Mouse (Mus musculus) forebrain, embryonic 16.5 days (tissue): Measurements from ENCODE around the gene Nol9. TPM values are rescaled to one million over a fixed set of nuclear protein-coding genes. Genes with fewer than 3 reads are reported as not detected.

Experiments
- ATAC-seq: fragments of 200-750 bp; cut with Nextera tagmentation; 2 replicates; pipeline ENCODE4 v1.8.0; 2017; ENCODE audit warnings: mild to moderate bottlenecking, moderate library complexity
- H3K27ac ChIP-seq: fragments of 300-500 bp; sonication (generic); 2 replicates; pipeline ENCODE4 v1.5.1; 2014; ENCODE audit warnings: low read length, control low read depth
- H3K27me3 ChIP-seq: fragments of 300-500 bp; sonication (generic); replicated peaks from 2 replicates; pipeline ENCODE4 v1.6.1; 2014; ENCODE audit warnings: low read length; ENCODE audit not compliant: control insufficient read depth, insufficient read depth
- H3K36me3 ChIP-seq: fragments of 300-500 bp; sonication (generic); 2 replicates; pipeline ENCODE4 v1.6.1; 2014; ENCODE audit not compliant: control insufficient read depth, insufficient read depth
- H3K4me1 ChIP-seq: fragments of 300-500 bp; sonication (generic); replicated peaks from 2 replicates; pipeline ENCODE4 v1.6.1; 2014; ENCODE audit warnings: low read length; ENCODE audit not compliant: control insufficient read depth, insufficient read depth
- H3K4me2 ChIP-seq: fragments of 300-500 bp; sonication (generic); 2 replicates; pipeline ENCODE4 v1.6.1; 2014; ENCODE audit warnings: mild to moderate bottlenecking, low read length, control low read depth
- H3K4me3 ChIP-seq: fragments of 300-500 bp; sonication (generic); replicated peaks from 2 replicates; pipeline ENCODE4 v1.5.1; 2014; ENCODE audit warnings: mild to moderate bottlenecking, low read length, control low read depth
- H3K9ac ChIP-seq: fragments of 300-500 bp; sonication (generic); replicated peaks from 2 replicates; pipeline ENCODE4 v1.6.1; 2014; ENCODE audit warnings: low read depth, low read length, control low read depth
- H3K9me3 ChIP-seq: fragments of 300-500 bp; sonication (generic); 2 replicates; pipeline ENCODE4 v1.6.1; 2016; ENCODE audit warnings: low read length; ENCODE audit not compliant: control insufficient read depth
- WGBS: fragments of 180-500 bp; shearing (Covaris S2); extraction: QIAGEN DNeasy Blood & Tissue Kit; methylation state at CpG from one replicate; pipeline ENCODE4 v1.1.7; 2014; 5-methylcytosine and 5-hydroxymethylcytosine counted together
- polyA plus RNA-seq: library from polyadenylated mRNA; unstranded; fragments of >200 nt; fragmentation: Nextera tagmentation; extraction: Ambion mirVana; gene quantifications from 2 replicates; pipeline ENCODE4 v1.2.1, GENCODE M21; 2015

Nol9 gene
- polyA plus RNA-seq, 1 experiment from 2014 or later, result 25.1 TPM

GRCm38 (mm10) chr4:152069245-152069644 is 30.1 kb downstream of the Nol9 start:
- Histone ChIP-seq H3K9ac (no peak overlapping the region), H3K4me2 (no peak overlapping the region), H3K27me3 (no peaks in the 10 kb centered on the region), H3K4me3 (no peak overlapping the region), H3K36me3 (no peaks in the 10 kb centered on the region), H3K27ac (no peak overlapping the region), H3K9me3 (no peaks in the 10 kb centered on the region), H3K4me1 (no peaks in the 10 kb centered on the region; the same call in 1 of the 2 replicates)
- WGBS, result 82% methylated on average over 3 of the region's 3 CpGs
- ATAC-seq, result no peak

- Histone ChIP-seq H3K27me3 (no peaks in the 10 kb centered on the region), H3K9ac (no peak overlapping the region), H3K9me3 (no peaks in the 10 kb centered on the region), H3K4me3 (no peak overlapping the region), H3K4me2 (no peak overlapping the region), H3K27ac (no peak overlapping the region), H3K36me3 (no peaks in the 10 kb centered on the region), H3K4me1 (no peaks in the 10 kb centered on the region; the same call in 1 of the 2 replicates)
- ATAC-seq, result no peak
- 75% methylated on average over 11 of the region's 11 CpGs for WGBS
Measured at GRCm38 (mm10) chr4:152070494-152071396, 31.6 kb downstream of the Nol9 start.

GRCm38 (mm10) chr4:152072121-152072601 is 33.0 kb downstream of the Nol9 start, which contains the start of gene Plekhg5:
Gene Plekhg5, plus strand, starts transcription at chr4:152072498.
- no peaks in the 10 kb centered on the region for H3K9me3 ChIP-seq
- 61% methylated on average over 10 of the region's 10 CpGs for WGBS
- H3K4me1 ChIP-seq, result no peaks in the 10 kb centered on the region; the same call in 1 of the 2 replicates
- H3K4me3 ChIP-seq, result no peak within 1 kb of the TSS
- no peaks in the 10 kb centered on the region for H3K36me3 ChIP-seq
- H3K9ac ChIP-seq, result no peak within 1 kb of the TSS
- ATAC-seq, result no peak
- H3K27me3 ChIP-seq, result no peaks in the 10 kb centered on the region
- H3K27ac ChIP-seq, result no peak within 1 kb of the TSS
- H3K4me2 ChIP-seq, result no peak within 1 kb of the TSS

GRCm38 (mm10) chr4:152072655-152073054 is 33.5 kb downstream of the Nol9 start:
- H3K27me3 ChIP-seq, result no peaks in the 10 kb centered on the region
- no peak overlapping the region for H3K9ac ChIP-seq
- ATAC-seq, result no peak
- no peak overlapping the region for H3K27ac ChIP-seq
- no peak overlapping the region for H3K4me3 ChIP-seq
- H3K4me1 ChIP-seq, result no peaks in the 10 kb centered on the region; the same call in 1 of the 2 replicates
- H3K36me3 ChIP-seq, result no peaks in the 10 kb centered on the region
- WGBS, result 64% methylated on average over 10 of the region's 10 CpGs
- H3K9me3 ChIP-seq, result no peaks in the 10 kb centered on the region
- no peak overlapping the region for H3K4me2 ChIP-seq

GRCm38 (mm10) chr4:152073715-152074114 is 34.6 kb downstream of the Nol9 start:
- Histone ChIP-seq H3K27ac (no peak overlapping the region), H3K4me2 (no peak overlapping the region), H3K9ac (no peak overlapping the region), H3K4me3 (no peak overlapping the region), H3K9me3 (no peaks in the 10 kb centered on the region), H3K27me3 (no peaks in the 10 kb centered on the region), H3K36me3 (no peaks in the 10 kb centered on the region), H3K4me1 (no peaks in the 10 kb centered on the region; the same call in 1 of the 2 replicates)
- no peak for ATAC-seq
- WGBS, result 87% methylated on average over 6 of the region's 6 CpGs

GRCm38 (mm10) chr4:152074548-152074947 is 35.4 kb downstream of the Nol9 start:
- no peaks in the 10 kb centered on the region for H3K9me3 ChIP-seq
- H3K9ac ChIP-seq, result no peak overlapping the region
- ATAC-seq, result no peak
- H3K36me3 ChIP-seq, result no peaks in the 10 kb centered on the region
- no peak overlapping the region for H3K4me3 ChIP-seq
- no peak overlapping the region for H3K4me2 ChIP-seq
- H3K27ac ChIP-seq, result no peak overlapping the region
- H3K27me3 ChIP-seq, result no peaks in the 10 kb centered on the region
- 85% methylated on average over 9 of the region's 9 CpGs for WGBS
- H3K4me1 ChIP-seq, result no peaks in the 10 kb centered on the region; the same call in 1 of the 2 replicates

GRCm38 (mm10) chr4:152077191-152077590 is 38.1 kb downstream of the Nol9 start:
- no peaks in the 10 kb centered on the region for H3K9me3 ChIP-seq
- no peak overlapping the region for H3K4me2 ChIP-seq
- H3K4me1 ChIP-seq, result no peaks in the 10 kb centered on the region; the same call in 1 of the 2 replicates
- H3K4me3 ChIP-seq, result no peak overlapping the region
- H3K36me3 ChIP-seq, result no peaks in the 10 kb centered on the region
- H3K27ac ChIP-seq, result no peak overlapping the region
- no peak overlapping the region for H3K9ac ChIP-seq
- ATAC-seq, result no peak
- WGBS, result 87% methylated on average over 9 of the region's 9 CpGs
- H3K27me3 ChIP-seq, result no peaks in the 10 kb centered on the region

GRCm38 (mm10) chr4:152078105-152078530 is 39.0 kb downstream of the Nol9 start:
- Histone ChIP-seq H3K27me3 (no peaks in the 10 kb centered on the region), H3K9ac (no peak overlapping the region), H3K9me3 (no peaks in the 10 kb centered on the region), H3K27ac (no peak overlapping the region), H3K4me1 (no peaks in the 10 kb centered on the region), H3K36me3 (no peaks in the 10 kb centered on the region), H3K4me2 (no peak overlapping the region), H3K4me3 (no peak overlapping the region)
- 94% methylated on average over 10 of the region's 10 CpGs for WGBS
- no peak for ATAC-seq

- 86% methylated on average over 3 of the region's 3 CpGs for WGBS
- H3K9me3 ChIP-seq, result no peaks in the 10 kb centered on the region
- ATAC-seq, result no peak
- no peak overlapping the region for H3K4me2 ChIP-seq
- H3K27ac ChIP-seq, result no peak overlapping the region
- H3K36me3 ChIP-seq, result no peaks in the 10 kb centered on the region
- H3K4me1 ChIP-seq, result no peaks in the 10 kb centered on the region
- no peak overlapping the region for H3K9ac ChIP-seq
- H3K4me3 ChIP-seq, result no peak overlapping the region
- no peaks in the 10 kb centered on the region for H3K27me3 ChIP-seq
Measured at GRCm38 (mm10) chr4:152079261-152079660, 40.1 kb downstream of the Nol9 start.
